Mouse (Mus musculus) MEL (cell line): ENCODE data around the gene Nmb. TPM values are rescaled to one million over a fixed set of nuclear protein-coding genes. Genes with fewer than 3 reads are reported as not detected.

Source experiments
- DNase-seq: peaks from one replicate; pipeline ENCODE4 v3.0.0; 2011; ENCODE audit warnings: low read depth, low spot score
- H3K27ac ChIP-seq: 2 replicates; pipeline ENCODE4 v1.5.1; 2012; ENCODE audit warnings: low read depth, mild to moderate bottlenecking, control low read depth, low read length, moderate library complexity; ENCODE audit not compliant: control insufficient read depth
- H3K27me3 ChIP-seq, 2 experiments: fragments of 150-350 bp in 1 of 2; sonication (generic) in 1 of 2; 2 replicates each; pipeline ENCODE4 v1.6.1; 2012; ENCODE audit warnings: low read length in 2 of 2, mild to moderate bottlenecking in 2 of 2, improper control_type of control experiment in 1 of 2, moderate library complexity in 1 of 2; ENCODE audit not compliant: insufficient read depth in 2 of 2, control insufficient read depth in 1 of 2
- H3K36me3 ChIP-seq, 2 experiments: 2 replicates each; pipeline ENCODE4 v1.6.1; 2012 to 2014; ENCODE audit warnings: low read length in 2 of 2, improper control_type of control experiment in 1 of 2, inconsistent platforms in 1 of 2, mild to moderate bottlenecking in 1 of 2; ENCODE audit not compliant: insufficient read depth in 2 of 2, control insufficient read depth in 1 of 2
- H3K4me1 ChIP-seq, 2 experiments: fragments of 150-350 bp in 1 of 2; sonication (generic) in 1 of 2; 2 replicates each; pipeline ENCODE4 v1.6.1; 2012; ENCODE audit warnings: low read length in 2 of 2, improper control_type of control experiment in 1 of 2, mild to moderate bottlenecking in 1 of 2; ENCODE audit not compliant: insufficient read depth in 2 of 2, control insufficient read depth in 1 of 2
- H3K4me3 ChIP-seq, 2 experiments: fragments of 150-350 bp in 1 of 2; sonication (generic) in 1 of 2; 2 replicates each; pipeline ENCODE4 v1.5.1; 2012; ENCODE audit warnings: low read depth in 2 of 2, low read length in 2 of 2, mild to moderate bottlenecking in 2 of 2, moderate library complexity in 2 of 2, control low read depth in 1 of 2, improper control_type of control experiment in 1 of 2; ENCODE audit not compliant: control insufficient read depth in 1 of 2, insufficient read depth in 1 of 2
- H3K79me2 ChIP-seq: 2 replicates; pipeline ENCODE4 v1.6.1; 2012; ENCODE audit warnings: mild to moderate bottlenecking, low read length, moderate library complexity; ENCODE audit not compliant: control insufficient read depth, poor library complexity, insufficient read depth
- H3K9ac ChIP-seq: 2 replicates; pipeline ENCODE4 v1.6.1; 2012; ENCODE audit warnings: low read depth, mild to moderate bottlenecking, control low read depth, low read length, moderate library complexity; ENCODE audit not compliant: control insufficient read depth, poor library complexity, severe bottlenecking
- H3K9me3 ChIP-seq: fragments of 150-350 bp; sonication (generic); replicated peaks from 2 replicates; pipeline ENCODE4 v1.6.1; 2012; ENCODE audit warnings: mild to moderate bottlenecking, low read length, improper control_type of control experiment, moderate library complexity; ENCODE audit not compliant: insufficient read depth
- CHD1 ChIP-seq: IDR thresholded peaks from 2 replicates; pipeline ENCODE4 v1.6.1; 2012; ENCODE audit warnings: low read depth, mild to moderate bottlenecking, inconsistent platforms, low read length, improper control_type of control experiment
- CHD2 ChIP-seq: IDR thresholded peaks from 2 replicates; pipeline ENCODE4 v1.6.1; 2011; ENCODE audit warnings: low read length, improper control_type of control experiment
- CTCF ChIP-seq, 3 experiments: IDR thresholded peaks in 2 of 3; conservative IDR thresholded peaks in 1 of 3; 2 replicates each; pipeline ENCODE4 v1.5.1; 2011 to 2012; ENCODE audit warnings: low read length in 3 of 3, low read depth in 2 of 3, mild to moderate bottlenecking in 2 of 3, improper control_type of control experiment in 1 of 3, inconsistent platforms in 1 of 3, mixed read lengths in 1 of 3, moderate library complexity in 1 of 3; ENCODE audit not compliant: control insufficient read depth in 1 of 3, insufficient read depth in 1 of 3, poor library complexity in 1 of 3, severe bottlenecking in 1 of 3
- ELF1 ChIP-seq: IDR thresholded peaks from 2 replicates; pipeline ENCODE4 v1.6.1; 2014; ENCODE audit warnings: low read depth, mild to moderate bottlenecking, inconsistent platforms, low read length, improper control_type of control experiment, moderate library complexity
- EP300 ChIP-seq, 2 experiments: IDR thresholded peaks; 2 replicates each; pipeline ENCODE4 v1.6.1; 2011; ENCODE audit warnings: improper control_type of control experiment in 2 of 2, low read length in 2 of 2, low read depth in 1 of 2, mild to moderate bottlenecking in 1 of 2
- ETS1 ChIP-seq: IDR thresholded peaks from 2 replicates; pipeline ENCODE4 v1.6.1; 2012; ENCODE audit warnings: low read depth, mild to moderate bottlenecking, inconsistent platforms, low read length, improper control_type of control experiment, moderate library complexity
- HCFC1 ChIP-seq: IDR thresholded peaks from 2 replicates; pipeline ENCODE4 v1.6.1; 2012; ENCODE audit warnings: low read depth, mild to moderate bottlenecking, inconsistent platforms, low read length, improper control_type of control experiment, moderate library complexity
- MAX ChIP-seq: IDR thresholded peaks from 2 replicates; pipeline ENCODE4 v1.6.1; 2011; ENCODE audit warnings: low read length, improper control_type of control experiment
- MAZ ChIP-seq: IDR thresholded peaks from 2 replicates; pipeline ENCODE4 v1.6.1; 2012; ENCODE audit warnings: low read depth, mild to moderate bottlenecking, inconsistent platforms, low read length, improper control_type of control experiment
- MEF2A ChIP-seq: IDR thresholded peaks from 2 replicates; pipeline ENCODE4 v1.6.1; 2014; ENCODE audit warnings: low read depth, mild to moderate bottlenecking, inconsistent platforms, low read length, improper control_type of control experiment; ENCODE audit not compliant: poor library complexity, insufficient replicate concordance, severe bottlenecking; ENCODE audit errors: extremely low read depth
- MXI1 ChIP-seq: IDR thresholded peaks from 2 replicates; pipeline ENCODE4 v1.6.1; 2011; ENCODE audit warnings: mild to moderate bottlenecking, low read depth, low read length, improper control_type of control experiment
- MYC ChIP-seq: IDR thresholded peaks from 2 replicates; pipeline ENCODE4 v1.6.1; 2011; ENCODE audit warnings: low read depth, mild to moderate bottlenecking, low read length, improper control_type of control experiment, moderate library complexity
- NELFE ChIP-seq: IDR thresholded peaks from 2 replicates; pipeline ENCODE4 v1.6.1; 2011; ENCODE audit warnings: low read depth, low read length, improper control_type of control experiment
- NRF1 ChIP-seq: IDR thresholded peaks from 2 replicates; pipeline ENCODE4 v1.6.1; 2014; ENCODE audit warnings: low read depth, mild to moderate bottlenecking, inconsistent platforms, low read length, improper control_type of control experiment, moderate library complexity; ENCODE audit not compliant: poor library complexity, insufficient read depth, severe bottlenecking
- POLR2A ChIP-seq, 2 experiments: IDR thresholded peaks; 2 replicates each; pipeline ENCODE4 v1.6.1; 2011 to 2012; ENCODE audit warnings: low read length in 2 of 2, mild to moderate bottlenecking in 2 of 2, control low read depth in 1 of 2, improper control_type of control experiment in 1 of 2, low read depth in 1 of 2, moderate library complexity in 1 of 2; ENCODE audit not compliant: control insufficient read depth in 1 of 2, insufficient read depth in 1 of 2, poor library complexity in 1 of 2
- POLR2AphosphoS2 ChIP-seq: IDR thresholded peaks from 2 replicates; pipeline ENCODE4 v1.6.1; 2011; ENCODE audit warnings: low read length, improper control_type of control experiment
- RCOR1 ChIP-seq: IDR thresholded peaks from 2 replicates; pipeline ENCODE4 v1.6.1; 2012; ENCODE audit warnings: low read depth, mild to moderate bottlenecking, inconsistent platforms, low read length, improper control_type of control experiment
- SIN3A ChIP-seq: IDR thresholded peaks from 2 replicates; pipeline ENCODE4 v1.6.1; 2012; ENCODE audit warnings: low read length, improper control_type of control experiment, inconsistent platforms
- TCF12 ChIP-seq: IDR thresholded peaks from 2 replicates; pipeline ENCODE4 v1.6.1; 2014; ENCODE audit warnings: low read depth, mild to moderate bottlenecking, inconsistent platforms, low read length, improper control_type of control experiment, moderate library complexity
- ZKSCAN1 ChIP-seq: IDR thresholded peaks from 2 replicates; pipeline ENCODE4 v1.6.1; 2012; ENCODE audit warnings: low read depth, mild to moderate bottlenecking, inconsistent platforms, low read length, improper control_type of control experiment, moderate library complexity
- ZMIZ1 ChIP-seq: IDR thresholded peaks from 2 replicates; pipeline ENCODE4 v1.6.1; 2012; ENCODE audit warnings: low read depth, mild to moderate bottlenecking, inconsistent platforms, low read length, improper control_type of control experiment, moderate library complexity
- ZNF384 ChIP-seq: IDR thresholded peaks from 2 replicates; pipeline ENCODE4 v1.6.1; 2012; ENCODE audit warnings: low read depth, mild to moderate bottlenecking, inconsistent platforms, low read length, improper control_type of control experiment
- polyA plus RNA-seq, 2 experiments: library from polyadenylated mRNA; stranded (reverse) in 1 of 2; unstranded in 1 of 2; fragments of >175 nt in 1 of 2; fragments of >200 nt in 1 of 2; gene quantifications; 2 replicates each; pipeline versions ENCODE4 v1.2.1 to v1.2.4; 2012; ENCODE audit warnings: low replicate concordance in 2 of 2, low read depth in 1 of 2; ENCODE audit not compliant: insufficient read length in 2 of 2, insufficient read depth in 1 of 2, missing spikeins in 1 of 2
- total RNA-seq: library from RNA; depleted of rRNA; stranded (reverse); fragments of 300-350 nt; gene quantifications from 2 replicates; pipeline ENCODE4 v1.2.3, GENCODE M21; 2012

Gene Nmb
- total and polyA plus RNA-seq, 3 experiments: 4.4 to 4.6 TPM; not detected in 1

DNA sequence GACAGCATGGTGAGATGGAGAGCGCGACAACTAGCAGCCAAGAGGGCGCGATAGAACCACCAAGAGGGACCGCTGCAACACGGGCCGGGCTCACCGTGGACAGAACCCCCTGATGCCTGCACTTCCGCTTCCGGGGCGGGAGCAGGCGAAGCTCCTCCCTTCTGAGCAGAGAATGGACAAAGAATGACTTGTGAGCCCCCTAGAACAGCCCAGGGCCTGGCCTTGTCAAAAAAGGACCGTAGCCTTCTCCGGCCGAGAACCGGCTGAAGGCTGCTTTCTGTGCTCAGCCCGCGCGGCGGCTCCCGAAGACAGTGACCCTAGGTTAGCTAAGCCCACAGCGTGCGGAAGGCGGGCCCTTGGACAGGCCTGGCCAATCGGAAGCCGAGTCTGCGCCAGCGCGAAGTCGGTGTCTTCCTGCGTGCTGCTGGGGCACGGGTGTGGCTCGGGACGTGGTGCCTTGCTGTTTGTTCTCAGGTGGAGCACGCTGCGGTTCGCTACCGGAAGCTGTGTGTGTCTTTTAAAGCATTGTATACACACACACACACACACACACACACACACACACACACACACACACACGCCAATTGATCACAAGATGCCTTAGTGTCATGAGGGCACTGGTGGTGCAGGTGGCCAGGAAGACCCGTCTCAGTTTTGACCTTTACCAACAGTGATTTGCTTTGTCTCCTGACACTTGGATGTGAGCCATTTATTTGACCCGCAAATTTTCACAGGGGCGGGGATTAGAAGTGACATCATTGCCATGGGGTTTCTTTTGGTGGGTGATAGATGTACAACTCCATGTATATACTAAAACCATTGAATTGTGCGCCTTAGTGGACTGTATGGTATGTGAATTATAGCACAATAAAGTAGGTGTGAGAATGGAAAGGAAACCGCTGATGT lies 42.8 kb upstream of the Nmb start, which contains the start of gene Sec11a:
TSS of gene Sec11a (minus strand) at position 336 of the 906 bp plus-strand sequence.
- peak within 1 kb of the TSS; percentile 83 to 95 for H3K4me3 ChIP-seq
- H3K27me3 ChIP-seq: 0 out of 4 replicates have a peak, but pooled peaks cover 0 to 3% of the 10 kb centered on the region in 2 experiments
- peak; percentile 97 for DNase-seq
- H3K27ac ChIP-seq: peak within 1 kb of the TSS; percentile 93
- peak within 1 kb of the TSS; percentile 94 for H3K9ac ChIP-seq
- H3K36me3 ChIP-seq: peaks cover 5 to 22% of the 10 kb centered on the region in 2 experiments; a peak in 3 of 4 replicates
- peaks cover 37% of the 10 kb centered on the region for H3K79me2 ChIP-seq
- TF ChIP-seq NRF1: peak; percentile 53; the same call in 1 of the 2 replicates
- TF ChIP-seq HCFC1: peak; percentile 83
- TF ChIP-seq RCOR1: peak; percentile 38; the same call in 1 of the 2 replicates
- peak; percentile 82 for TF ChIP-seq MAX
- TF ChIP-seq SIN3A: peak; percentile 80
- TF ChIP-seq MXI1: peak; percentile 89
- TF ChIP-seq ZKSCAN1: no peak
- no peak; the same call in 1 of the 2 replicates for TF ChIP-seq CHD2
- peak; percentile 79 for TF ChIP-seq NELFE
- peak; percentile 82 to 83 for TF ChIP-seq POLR2A (IDR thresholded peaks at IDR 0.05; ENCODE audit: control insufficient read depth in 1 of 2, insufficient read depth in 1 of 2, low read depth in 1 of 2, low read length in 2 of 2, poor library complexity in 1 of 2)
- TF ChIP-seq ETS1: 0 out of 2 replicates have a peak, but pooled peaks have one; percentile 42
- peak; percentile 76 for TF ChIP-seq MYC
- 0 out of 6 replicates have a peak, but pooled peaks of 1 of the 3 experiments have one; percentile 5 for TF ChIP-seq CTCF (IDR thresholded peaks at IDR 0.05 in 2 of 3, conservative IDR thresholded peaks at IDR 0.05 in 1 of 3; ENCODE audit: control insufficient read depth in 1 of 3, insufficient read depth in 1 of 3, low read depth in 2 of 3, low read length in 3 of 3, poor library complexity in 1 of 3, severe bottlenecking in 1 of 3)
- peak; percentile 42; the same call in 1 of the 2 replicates for TF ChIP-seq POLR2AphosphoS2
- TF ChIP-seq MAZ: 0 out of 2 replicates have a peak, but pooled peaks have one; percentile 34
- TF ChIP-seq ZMIZ1: peak; percentile 57; the same call in 1 of the 2 replicates
- TF ChIP-seq EP300 (IDR thresholded peaks at IDR 0.05; ENCODE audit: low read depth in 1 of 2, low read length in 2 of 2): peak in 1 of 2 experiments; percentile 33; a peak in 2 of 4 replicates
- TF ChIP-seq CHD1: no peak
- TF ChIP-seq ELF1: peak; percentile 88
- TF ChIP-seq MEF2A: no peak
- peak; percentile 13; the same call in 1 of the 2 replicates for TF ChIP-seq TCF12
- no peak for TF ChIP-seq ZNF384
- TF ChIP-seq, all 39 proteins: peak for 17
- no peaks in the 10 kb centered on the region for H3K9me3 ChIP-seq
- peaks cover 12 to 15% of the 10 kb centered on the region in 2 experiments for H3K4me1 ChIP-seq
